Mouse (Mus musculus) heart, adult 9 months (tissue): ENCODE data around the gene Scd3.

Experiments
- DNase-seq, 2 experiments: peaks; one replicate each; pipeline ENCODE4 v3.0.0; 2022; ENCODE audit warnings: low spot score in 2 of 2

Gene Scd3

GRCm38 (mm10) chr19:44203015-44203564 lies at the start of gene Scd3:
Gene Scd3 (plus strand): TSS chr19:44203269.
- no peak for DNase-seq

- DNase-seq: no peak
Measured at GRCm38 (mm10) chr19:44153781-44154180, 49.3 kb upstream of the Scd3 start.

GRCm38 (mm10) chr19:44157005-44157404 lies 46.1 kb upstream of the Scd3 start:
- no peak for DNase-seq

- DNase-seq: no peak
Measured at GRCm38 (mm10) chr19:44159386-44159785, 43.7 kb upstream of the Scd3 start.

DNA sequence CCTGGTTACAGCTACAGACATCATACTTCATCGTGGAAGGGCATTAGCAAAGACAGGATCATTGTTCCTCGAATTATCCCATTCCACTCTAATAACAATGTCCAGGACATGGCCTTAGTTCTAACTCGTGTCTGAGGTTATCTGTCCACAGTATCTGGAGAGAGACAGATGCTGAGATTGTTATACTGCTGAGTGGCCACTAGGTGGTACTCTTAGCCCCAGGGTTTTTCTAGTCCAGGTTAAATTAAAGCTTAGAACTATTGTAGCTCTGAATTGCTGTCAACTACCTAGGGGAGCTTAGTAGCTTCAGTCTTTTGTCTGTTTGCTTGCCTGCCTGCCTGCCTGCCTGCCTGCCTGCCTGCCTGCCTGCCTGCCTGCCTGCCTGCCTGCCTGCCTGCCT lies 41.6 kb upstream of the Scd3 start:
- DNase-seq: no peak

- no peak for DNase-seq
Measured at GRCm38 (mm10) chr19:44174835-44175234, 28.2 kb upstream of the Scd3 start.

- no peak for DNase-seq
Measured at GRCm38 (mm10) chr19:44176741-44177140, 26.3 kb upstream of the Scd3 start.

GRCm38 (mm10) chr19:44180502-44180901 lies 22.6 kb upstream of the Scd3 start:
- no peak for DNase-seq

- no peak for DNase-seq
Measured at GRCm38 (mm10) chr19:44183968-44184367, 19.1 kb upstream of the Scd3 start.

- no peak for DNase-seq
Measured at GRCm38 (mm10) chr19:44189056-44189455, 14.0 kb upstream of the Scd3 start.

- no peak for DNase-seq
Measured at GRCm38 (mm10) chr19:44192342-44192741, 10.7 kb upstream of the Scd3 start, which contains the start of gene Pkd2l1. Gene Pkd2l1 (minus strand): TSS chr19:44192442.

DNA sequence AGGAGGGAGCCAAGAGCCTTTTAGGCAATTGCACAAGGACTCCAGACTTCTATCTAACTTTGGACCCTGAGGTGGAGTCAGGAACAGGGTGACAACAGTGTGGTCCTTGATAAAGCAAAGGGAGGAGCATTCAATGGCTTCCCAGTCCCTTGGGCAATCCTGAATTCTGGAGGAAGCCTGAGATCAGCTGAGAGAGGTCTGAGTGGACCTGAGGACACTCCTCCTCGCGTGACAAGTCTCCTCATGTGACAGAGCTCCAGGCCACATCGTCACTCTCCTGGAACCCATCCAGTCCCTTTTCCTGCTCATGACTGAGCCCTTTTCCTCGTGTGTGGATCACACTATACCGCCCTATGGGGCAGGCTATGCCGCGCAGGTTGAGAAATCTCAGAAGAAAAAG lies 9.2 kb upstream of the Scd3 start:
- DNase-seq: no peak

DNA sequence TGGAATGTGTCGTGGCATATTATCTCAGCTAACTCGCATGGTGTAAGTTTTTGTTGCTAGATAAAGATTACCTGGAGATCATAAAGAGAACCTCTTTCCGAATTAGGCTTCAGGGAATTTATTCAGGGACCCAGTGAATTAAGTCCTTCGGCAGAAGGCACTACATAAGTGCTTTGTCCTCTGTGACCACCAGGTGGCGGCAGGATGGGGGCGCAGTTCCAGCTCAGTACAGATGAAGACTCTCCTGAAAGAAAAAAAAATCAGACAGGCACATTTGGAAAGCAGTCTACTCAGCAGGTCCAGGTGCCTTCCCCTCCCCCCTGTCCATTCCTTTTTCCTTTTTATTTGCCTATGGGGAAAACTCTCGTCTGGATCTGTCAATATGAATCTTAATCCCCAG lies 7.9 kb upstream of the Scd3 start:
- peak; percentile 4 to 26 for DNase-seq

DNA sequence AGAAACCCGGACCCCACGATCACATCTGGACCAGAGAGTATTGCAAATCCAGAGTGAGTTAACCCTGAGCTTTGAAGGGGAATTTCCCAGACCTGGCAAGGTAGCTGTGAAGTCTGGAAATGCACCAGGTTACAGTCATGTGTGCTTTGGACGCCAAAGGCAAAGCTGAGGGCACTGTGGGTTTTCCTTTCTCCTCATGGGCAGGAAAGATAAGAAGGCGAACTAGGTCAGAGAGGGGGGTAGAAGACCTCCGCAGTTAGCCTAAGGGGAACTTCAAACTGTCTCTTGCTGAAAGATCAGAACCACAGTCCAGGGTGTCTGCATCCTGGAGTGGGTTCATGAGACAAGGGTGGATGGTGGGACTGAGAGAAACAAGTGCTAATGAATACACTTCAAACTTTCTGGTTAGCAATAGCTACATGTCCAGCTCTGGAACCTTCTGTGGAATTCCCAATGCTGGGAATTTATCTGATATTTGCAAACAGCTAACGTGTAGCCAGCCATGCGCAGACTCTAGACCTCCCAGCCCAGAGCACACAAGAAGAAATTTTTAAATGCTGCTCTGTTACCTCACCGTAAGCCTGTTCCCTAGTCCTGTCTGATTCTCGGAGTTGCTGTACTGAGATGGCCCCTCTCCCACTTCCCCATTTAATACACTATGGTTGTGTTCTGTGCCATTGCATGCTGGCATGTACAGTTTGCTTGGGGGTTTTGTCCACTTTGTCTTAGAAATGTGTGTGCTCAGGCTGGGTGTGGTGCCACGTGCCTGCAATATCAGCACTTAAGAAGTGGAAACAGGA lies 5.8 kb upstream of the Scd3 start:
- DNase-seq: no peak

DNA sequence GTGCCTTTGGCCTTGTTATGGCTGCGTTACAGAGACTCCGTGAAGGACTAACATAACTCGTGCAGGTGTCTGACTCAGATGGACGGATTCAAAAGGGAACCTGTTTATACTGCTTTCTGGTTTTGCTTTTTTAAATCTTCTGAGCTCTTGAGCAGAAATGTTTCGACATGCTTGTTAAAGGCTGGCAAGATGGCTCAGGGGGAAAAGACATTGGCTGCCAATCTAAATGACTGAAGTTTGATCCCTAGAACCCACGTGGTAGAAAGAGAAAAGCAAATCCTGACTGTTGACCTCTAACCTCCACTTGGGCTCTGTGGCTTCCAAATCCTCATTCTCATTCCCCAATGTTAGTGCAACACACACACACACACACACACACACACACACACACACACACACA lies 4.6 kb upstream of the Scd3 start:
- DNase-seq: no peak

DNA sequence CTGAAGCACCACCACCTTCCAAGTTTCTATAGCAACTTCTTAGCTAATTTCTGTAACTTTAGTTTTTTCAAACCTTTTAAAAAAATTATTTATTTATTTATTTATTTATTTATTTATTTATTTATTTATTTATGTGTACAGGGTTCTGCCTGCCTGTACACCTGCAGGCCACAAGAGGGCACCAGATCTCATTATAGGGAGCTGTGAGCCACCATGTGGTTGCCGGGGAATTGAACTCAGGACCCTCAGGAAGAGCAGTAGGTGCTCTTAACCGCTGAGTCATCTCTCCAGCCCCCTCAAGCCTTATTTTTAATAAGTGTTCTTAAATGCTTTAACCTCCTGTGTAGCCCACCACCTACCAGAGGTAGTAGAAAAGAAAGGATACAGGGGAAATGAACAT lies 4.1 kb upstream of the Scd3 start:
- DNase-seq: no peak

GRCm38 (mm10) chr19:44207079-44207478 lies 4.0 kb downstream of the Scd3 start:
- DNase-seq: no peak

DNA sequence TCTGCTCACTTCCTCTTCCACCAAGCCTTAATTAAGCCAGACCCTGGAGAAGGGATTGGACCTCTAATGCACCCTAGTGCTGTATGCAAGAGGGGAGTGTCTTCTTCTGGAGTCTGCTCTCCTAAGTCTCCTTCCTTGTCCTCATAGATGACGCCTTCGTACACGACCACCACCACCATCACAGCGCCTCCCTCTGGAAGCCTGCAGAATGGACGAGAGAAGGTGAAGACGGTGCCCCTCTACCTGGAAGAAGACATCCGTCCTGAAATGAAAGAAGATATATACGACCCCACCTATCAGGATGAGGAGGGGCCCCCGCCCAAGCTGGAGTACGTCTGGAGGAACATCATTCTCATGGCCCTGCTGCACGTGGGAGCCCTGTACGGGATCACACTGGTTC lies 12.2 kb downstream of the Scd3 start:
- no peak for DNase-seq

DNA sequence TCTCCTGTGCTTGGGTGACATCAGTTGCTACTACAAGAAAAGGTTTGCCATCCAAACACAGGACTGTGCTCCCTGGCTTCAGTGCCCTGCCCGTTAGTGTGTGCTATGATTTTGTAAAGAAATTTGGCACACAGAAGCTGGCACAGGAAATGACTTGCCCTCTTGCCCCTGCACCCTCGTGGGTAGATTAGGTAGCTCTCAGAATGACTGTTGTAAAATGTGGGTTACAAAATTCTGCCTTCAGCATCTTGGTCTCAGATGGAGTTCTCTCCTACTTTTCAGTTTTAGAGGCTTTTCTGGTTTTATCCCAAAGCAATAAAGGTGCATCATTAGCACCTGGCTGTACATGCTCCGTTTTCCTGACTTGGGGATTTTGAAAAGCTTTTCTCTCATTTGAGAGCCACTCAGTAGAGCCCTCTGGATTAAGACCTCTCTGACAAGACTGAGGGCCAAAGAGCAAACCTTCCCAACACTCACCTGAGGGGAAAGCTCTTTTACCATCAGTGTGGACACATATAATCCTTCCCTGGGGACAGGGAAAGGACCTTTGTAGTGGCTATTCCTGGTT lies 15.0 kb downstream of the Scd3 start:
- DNase-seq: no peak

DNA sequence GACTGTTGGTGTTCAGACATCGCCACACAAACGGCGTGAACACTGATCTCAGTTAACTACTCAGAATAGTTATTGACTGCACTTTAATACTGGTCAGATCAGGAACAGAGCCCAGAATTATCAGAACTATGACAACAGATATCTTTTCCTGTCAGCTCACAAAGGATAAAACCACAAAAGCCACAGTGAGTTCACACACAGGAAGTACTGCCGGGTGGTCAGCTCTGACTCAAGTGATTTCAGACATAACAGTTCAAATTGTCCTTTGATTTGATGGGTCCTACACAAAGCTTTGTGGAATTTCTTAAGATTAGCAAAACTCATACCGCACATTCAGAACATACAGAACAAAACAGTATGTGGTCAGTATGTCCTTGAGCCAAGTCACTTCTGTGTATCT lies 22.7 kb downstream of the Scd3 start:
- DNase-seq: no peak

DNA sequence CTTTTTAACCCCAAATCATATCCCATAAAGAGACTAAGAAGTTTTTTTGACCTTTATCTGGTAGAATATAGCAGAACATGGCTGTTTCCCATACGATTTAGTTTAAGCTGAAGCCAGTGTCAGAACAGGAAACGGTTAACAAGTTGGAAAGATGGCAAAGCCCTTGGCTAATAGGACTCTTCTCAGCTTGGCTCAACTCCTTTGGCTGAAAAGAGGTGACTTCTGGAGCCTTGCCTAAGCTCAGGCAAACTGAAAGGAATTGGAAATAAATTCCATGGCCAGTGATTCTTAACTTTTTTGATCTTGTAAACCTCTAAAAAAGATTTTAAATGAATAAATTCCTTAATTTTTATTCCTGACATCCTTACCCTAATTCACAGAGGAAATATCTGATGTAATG lies 26.7 kb downstream of the Scd3 start:
- no peak for DNase-seq

DNA sequence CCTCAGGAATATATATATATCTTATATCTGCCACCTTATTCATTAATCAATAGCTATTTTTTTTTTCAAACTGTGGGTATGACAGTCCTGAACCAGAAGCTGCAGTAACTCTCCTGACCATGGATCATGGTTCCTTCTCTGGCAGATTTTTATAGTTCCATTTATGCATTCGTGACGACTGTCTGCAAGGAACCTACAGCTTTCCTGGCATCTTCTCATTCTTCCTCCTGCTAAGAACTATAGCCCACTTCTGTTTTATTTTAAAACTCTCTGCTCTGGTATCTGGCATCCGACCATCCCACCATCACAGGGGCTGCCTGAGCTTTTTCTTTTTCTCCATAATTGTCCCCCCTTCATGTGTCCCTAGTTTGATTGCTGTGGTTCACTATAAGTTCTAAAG lies 27.1 kb downstream of the Scd3 start:
- no peak for DNase-seq

GRCm38 (mm10) chr19:44231608-44232151 lies 28.6 kb downstream of the Scd3 start:
- DNase-seq: no peak
